Mouse (Mus musculus) cerebellum, adult 9-11 months (tissue): ENCODE data around the gene Gm10322.

Experiments used
- DNase-seq: peaks from one replicate; pipeline ENCODE4 v3.0.0; 2022

Gm10322 gene

GRCm38 (mm10) chr10:59665503-59666291 is 49.8 kb downstream of the Gm10322 start:
- peak; percentile 17 for DNase-seq
